Mouse (Mus musculus) hindlimb bud, embryonic 11.5 days (tissue): ENCODE data around the gene Magi2.

Experiments used
- DNase-seq: peaks from one replicate; pipeline ENCODE4 v3.0.0-alpha.2; 2012; ENCODE audit warnings: low read depth, low spot score; ENCODE audit errors: extremely low spot score

The Magi2 gene

DNA sequence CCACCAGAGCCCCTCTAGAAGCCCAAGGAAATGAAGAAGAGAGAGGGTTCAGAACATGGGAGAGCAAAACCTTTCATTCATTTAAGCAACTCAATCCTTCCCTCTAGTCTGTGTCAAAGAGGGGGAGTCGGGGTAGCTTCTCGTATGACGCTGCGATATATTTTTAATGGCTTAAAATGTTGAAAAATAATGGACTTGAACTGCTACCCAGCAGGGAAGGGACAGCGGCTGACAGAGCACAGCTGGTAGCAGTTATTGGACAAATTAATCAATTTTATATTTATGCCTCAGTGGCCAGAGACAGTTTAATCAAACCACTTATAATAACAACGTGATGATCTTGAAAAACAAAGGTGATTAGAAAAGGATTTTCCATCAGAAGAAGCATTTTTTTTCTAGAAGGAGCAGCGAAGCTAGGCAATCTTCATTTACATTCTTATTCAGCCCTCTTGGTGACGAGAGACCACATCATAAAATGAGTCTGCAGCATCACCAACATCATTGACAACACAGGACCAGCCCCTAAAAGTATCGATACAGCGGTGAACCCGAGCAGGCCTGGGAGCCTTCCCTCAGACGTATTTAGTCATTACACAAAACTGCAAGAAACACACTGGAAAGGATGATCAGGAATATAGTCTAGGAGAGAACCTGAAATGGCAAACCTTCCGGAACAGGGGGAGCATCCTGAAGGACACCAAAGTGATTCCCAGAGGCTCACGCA is 1407.4 kb downstream of the Magi2 start:
- no peak for DNase-seq

- no peak for DNase-seq
Observed at GRCm38 (mm10) chr5:20634822-20635221, 1408.0 kb downstream of the Magi2 start.

GRCm38 (mm10) chr5:20637300-20637989 is 1410.6 kb downstream of the Magi2 start:
- no peak for DNase-seq

DNA sequence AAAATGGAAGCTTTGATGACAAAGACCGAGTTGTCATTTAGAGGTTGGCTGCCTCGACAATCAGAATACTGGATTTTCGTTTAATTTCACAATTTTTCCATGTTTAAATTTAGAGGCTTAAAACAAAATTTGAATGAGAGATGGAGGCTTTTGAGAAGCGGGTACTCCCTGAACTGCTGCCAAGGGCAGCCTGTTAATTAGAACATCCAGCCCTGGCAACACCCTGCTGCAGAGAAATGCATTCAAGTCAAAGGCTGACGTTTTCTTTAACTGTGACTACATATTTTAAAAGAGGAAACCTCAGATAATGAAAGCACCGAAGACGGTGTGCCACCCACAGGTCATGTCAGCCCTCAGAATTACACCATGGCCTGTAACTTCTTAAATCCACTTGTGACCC is 1415.4 kb downstream of the Magi2 start:
- DNase-seq: no peak

- no peak for DNase-seq
Observed at GRCm38 (mm10) chr5:20643741-20644140, 1416.9 kb downstream of the Magi2 start.

GRCm38 (mm10) chr5:20646947-20647346 is 1420.1 kb downstream of the Magi2 start:
- DNase-seq: no peak

- no peak for DNase-seq
Observed at GRCm38 (mm10) chr5:20653425-20654185, 1426.8 kb downstream of the Magi2 start.

DNA sequence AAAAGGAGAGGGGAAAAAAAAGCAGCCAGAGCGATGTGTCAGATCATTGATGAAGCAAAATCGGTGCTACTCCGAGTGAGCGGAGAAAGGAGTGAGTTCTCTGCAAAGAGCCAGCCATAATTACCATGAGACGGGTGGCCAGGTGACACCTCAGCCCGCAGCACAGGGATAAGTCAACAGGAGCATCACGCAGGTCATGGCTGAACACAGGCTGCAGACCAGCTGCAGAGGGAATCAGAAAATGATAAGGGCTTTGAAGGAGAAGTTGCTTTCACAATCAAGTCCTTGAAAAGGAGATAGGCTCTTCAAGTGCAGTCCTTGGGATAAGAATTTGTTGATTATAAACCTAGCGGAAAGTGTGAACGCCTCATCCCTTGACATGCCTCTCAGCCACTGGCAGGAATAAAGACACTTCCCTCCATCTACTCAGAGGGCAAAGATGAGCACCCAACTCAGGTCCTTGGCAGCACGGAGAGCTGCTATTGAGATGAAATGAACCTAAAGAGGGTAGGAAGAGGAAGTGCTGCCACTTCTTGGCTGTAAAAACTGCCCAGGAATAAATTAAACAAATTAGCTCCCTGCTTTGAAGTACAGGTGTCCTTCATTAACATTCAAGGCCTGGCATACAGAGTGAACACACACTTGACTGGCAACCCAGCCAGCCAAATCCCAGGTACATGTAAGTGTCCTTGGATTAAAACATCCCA is 1428.1 kb downstream of the Magi2 start:
- no peak for DNase-seq

DNA sequence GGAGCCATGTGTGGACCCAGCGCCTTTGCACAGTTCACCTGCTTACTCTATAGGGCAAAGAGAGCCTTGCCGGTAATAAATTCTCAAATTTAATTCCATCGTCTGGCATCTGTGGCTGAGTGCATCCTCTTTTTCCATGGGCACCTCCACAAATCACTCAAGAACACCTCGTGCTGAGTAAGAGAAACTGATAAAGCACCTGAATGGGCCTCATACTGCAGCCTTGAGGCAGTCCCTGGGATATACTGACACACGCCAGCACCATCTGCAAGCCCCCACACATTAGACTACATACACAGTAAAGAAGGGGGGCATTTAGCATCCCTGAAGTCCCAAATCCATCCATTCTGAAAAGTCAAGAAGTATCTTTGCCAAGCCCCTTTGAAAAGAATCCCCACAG is 1430.2 kb downstream of the Magi2 start:
- DNase-seq: no peak

GRCm38 (mm10) chr5:20667601-20668000 is 1440.8 kb downstream of the Magi2 start:
- no peak for DNase-seq

DNA sequence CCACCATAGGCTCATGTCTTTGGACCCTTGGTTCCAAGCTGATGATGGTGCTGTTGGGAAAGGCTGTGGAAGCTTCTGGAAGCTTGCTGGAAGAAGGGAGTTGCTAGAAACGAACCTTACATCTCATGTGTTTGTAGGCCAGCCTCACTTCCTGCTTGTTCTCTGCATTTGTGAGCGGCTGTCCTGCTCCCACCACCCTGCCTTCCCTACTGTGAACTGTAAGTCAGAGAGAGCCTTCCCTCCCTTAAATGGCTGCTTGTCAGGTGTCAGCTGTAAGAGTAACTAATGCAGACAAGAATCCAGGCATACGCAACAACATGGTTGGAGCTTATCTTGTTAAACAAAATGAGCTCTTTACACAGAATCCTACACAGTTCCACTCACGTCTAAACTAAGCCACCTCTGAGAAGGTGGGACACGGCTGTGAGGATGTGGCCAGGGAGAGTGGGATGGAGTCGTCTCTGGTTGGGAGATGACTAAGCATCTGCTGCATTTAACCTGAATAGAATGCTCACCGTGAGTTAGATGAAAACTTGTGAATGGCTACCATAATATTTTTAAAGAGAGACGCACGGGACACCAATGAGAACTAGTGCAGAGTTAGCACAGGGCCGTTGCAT is 1442.0 kb downstream of the Magi2 start:
- no peak for DNase-seq

DNA sequence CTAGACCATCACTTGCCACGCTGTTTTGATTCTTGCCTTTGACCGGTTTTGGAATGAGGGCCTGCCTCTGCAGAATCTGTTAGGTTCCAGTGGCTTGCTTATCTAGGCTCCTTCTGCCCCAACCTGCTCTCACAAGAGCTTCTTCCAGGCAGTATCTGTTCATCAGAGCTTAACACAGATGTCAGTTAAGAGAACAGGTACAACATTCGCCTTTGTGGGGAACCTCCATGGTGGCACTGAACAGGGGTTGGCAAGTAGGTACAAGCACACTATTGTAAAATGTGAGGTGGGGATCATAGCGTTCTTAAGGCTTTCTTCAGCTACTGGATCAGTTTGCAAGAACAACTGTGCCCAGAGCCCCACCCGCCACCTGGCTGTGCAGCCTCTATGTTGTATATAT is 1442.6 kb downstream of the Magi2 start:
- no peak for DNase-seq

GRCm38 (mm10) chr5:20671826-20672225 is 1445.0 kb downstream of the Magi2 start:
- no peak for DNase-seq

DNA sequence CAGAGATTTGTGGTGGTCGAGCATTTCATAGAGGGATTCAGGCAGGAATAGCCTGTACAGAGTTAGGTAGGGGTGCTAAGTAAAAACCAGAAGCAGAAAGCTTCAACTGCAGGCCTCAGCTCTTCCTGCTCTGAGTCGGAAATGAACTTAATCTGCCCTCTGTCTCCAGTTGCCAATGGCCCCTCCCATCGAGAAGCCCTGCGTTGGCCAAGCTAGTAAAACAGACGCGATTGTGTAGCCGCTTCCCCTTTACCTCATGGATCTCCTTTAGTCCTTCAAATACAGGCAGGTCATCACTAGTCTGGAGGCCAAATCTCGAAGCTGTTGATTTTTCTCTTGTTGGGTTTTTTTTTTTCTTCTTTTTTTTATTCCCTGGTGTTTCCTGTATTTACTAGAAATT is 1447.7 kb downstream of the Magi2 start:
- DNase-seq: no peak

DNA sequence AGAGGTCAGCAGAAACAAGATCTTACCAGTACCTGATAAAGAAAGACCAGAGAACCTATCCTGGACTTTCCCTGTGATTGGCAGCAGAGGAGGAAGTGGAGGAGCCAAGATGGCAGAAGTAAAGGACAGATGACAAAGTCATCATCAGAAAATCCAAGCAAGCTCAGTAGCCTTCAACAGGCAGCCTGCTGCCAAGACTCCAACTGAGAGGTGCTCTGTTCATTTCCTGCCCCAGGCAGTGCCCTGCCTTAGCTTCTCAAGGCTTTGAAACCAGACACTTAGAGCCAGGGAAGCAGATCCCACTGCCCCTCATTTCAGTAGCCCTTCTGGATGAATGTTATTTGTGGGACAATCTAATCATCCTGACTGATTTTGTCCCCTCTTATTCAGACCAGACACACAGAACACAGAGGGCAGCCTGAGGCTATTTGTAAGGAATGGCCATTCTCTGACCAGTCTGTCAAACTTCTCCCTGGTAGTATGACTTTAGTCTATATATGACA is 1448.4 kb downstream of the Magi2 start:
- no peak for DNase-seq

DNA sequence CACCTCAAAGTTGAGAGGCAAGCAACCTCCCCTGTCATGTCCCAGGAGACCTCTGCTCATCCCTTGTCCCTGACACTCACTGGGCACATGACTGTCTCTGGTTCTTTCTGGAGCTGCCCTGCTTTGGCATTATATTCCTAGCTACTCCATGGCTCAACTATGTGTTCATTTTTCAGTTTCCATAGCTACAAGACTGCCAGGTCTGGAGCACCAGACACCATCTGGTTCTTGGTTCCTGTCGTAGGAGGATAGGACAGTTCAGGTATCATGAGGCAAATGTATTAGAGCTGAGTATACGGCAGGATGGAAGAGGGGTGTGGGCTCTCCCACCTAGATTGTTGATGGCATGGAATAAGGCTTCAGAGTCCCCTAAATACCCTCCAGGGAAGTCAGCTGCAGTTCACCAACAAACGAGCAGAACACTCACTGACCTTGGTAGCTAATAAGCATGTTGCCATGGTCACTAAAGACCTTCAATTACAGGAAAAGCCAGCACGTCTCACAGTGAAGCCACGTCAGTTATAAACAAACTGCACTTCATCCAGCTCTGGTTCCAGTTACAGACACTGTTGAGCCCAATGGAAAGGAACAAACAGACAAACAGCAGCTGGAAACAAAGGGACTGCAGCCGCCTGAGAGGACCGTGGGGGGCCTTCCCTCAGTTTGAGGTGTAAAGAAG is 1449.5 kb downstream of the Magi2 start:
- peak; percentile 39 for DNase-seq

GRCm38 (mm10) chr5:20677246-20677645 is 1450.4 kb downstream of the Magi2 start:
- no peak for DNase-seq

- no peak for DNase-seq
Observed at GRCm38 (mm10) chr5:20678573-20678972, 1451.7 kb downstream of the Magi2 start.

GRCm38 (mm10) chr5:20679920-20680319 is 1453.1 kb downstream of the Magi2 start:
- no peak for DNase-seq
